Comparison of ENCODE assay signal across 10 mouse cellular contexts in genomic region chr15:27905341-27905740, GRCm38 (mm10).
A peak's percentile ranks its signal among the peaks of the same experiment; 100 is the strongest.
DNase-seq lines count a peak whose midpoint lies in the region; ATAC-seq and TF ChIP-seq lines count a peak whose summit lies in the region.
"Had no signal": no experiment of that assay in that cellular context is flagged by ENCODE, and none has a peak within 500 bp of the region (broad histone marks: within the 10 kb centered on the region; RNA-seq: fewer than 3 reads in every experiment).

No protein-coding gene starts in this region.

- no peak overlapping the region for H3K9ac ChIP-seq in forebrain, embryonic 13.5 days
- no peak overlapping the region for H3K9ac ChIP-seq in intestine, postnatal 0 days (ENCODE audit: low read depth, low read length)
- H3K9ac ChIP-seq in stomach, postnatal 0 days (ENCODE audit: low read length) = no peak overlapping the region
- H3K9ac ChIP-seq: embryonic facial prominence, embryonic 13.5 days; limb, embryonic 15.5 days had no signal

- H3K36me3 ChIP-seq in forebrain, embryonic 13.5 days (ENCODE audit: poor library complexity, severe bottlenecking) = peaks cover 28% of the 10 kb centered on the region
- peaks cover 17% of the 10 kb centered on the region for H3K36me3 ChIP-seq in intestine, postnatal 0 days (ENCODE audit: control insufficient read depth, insufficient read depth)
- peaks cover 2% of the 10 kb centered on the region; the same call in 1 of the 2 replicates for H3K36me3 ChIP-seq in stomach, postnatal 0 days (ENCODE audit: control insufficient read depth, insufficient read depth, low read length)

- peak; percentile 35 for DNase-seq in ovary, postnatal 14 days (ENCODE audit: low spot score)
- no peak for DNase-seq in ovary, adult 18-20 months (ENCODE audit: low spot score)
- DNase-seq in adrenal gland, postnatal 36 days = peak; percentile 68 to 69
- DNase-seq in lung, postnatal 14 days = peak; percentile 56
- DNase-seq in stomach, postnatal 0 days (ENCODE audit: low spot score) = peak; percentile 67

- peaks cover 57% of the 10 kb centered on the region for H3K4me1 ChIP-seq in forebrain, embryonic 13.5 days
- no peaks in the 10 kb centered on the region for H3K4me1 ChIP-seq in intestine, postnatal 0 days (replicated peaks; ENCODE audit: control insufficient read depth, insufficient read depth, low read length)
- no peaks in the 10 kb centered on the region for H3K4me1 ChIP-seq in stomach, postnatal 0 days (replicated peaks; ENCODE audit: control insufficient read depth, insufficient read depth)

- no peaks in the 10 kb centered on the region for H3K27me3 ChIP-seq in forebrain, embryonic 13.5 days
- no peaks in the 10 kb centered on the region for H3K27me3 ChIP-seq in intestine, postnatal 0 days (replicated peaks; ENCODE audit: control insufficient read depth, insufficient read depth, low read length)
- H3K27me3 ChIP-seq in stomach, postnatal 0 days (ENCODE audit: control insufficient read depth, insufficient read depth, low read length) = no peaks in the 10 kb centered on the region
- H3K27me3 ChIP-seq: embryonic facial prominence, embryonic 13.5 days; limb, embryonic 15.5 days had no signal

- no peaks in the 10 kb centered on the region for H3K9me3 ChIP-seq in forebrain, embryonic 13.5 days (replicated peaks)
- no peaks in the 10 kb centered on the region for H3K9me3 ChIP-seq in intestine, postnatal 0 days (ENCODE audit: control insufficient read depth)
- no peaks in the 10 kb centered on the region for H3K9me3 ChIP-seq in stomach, postnatal 0 days (ENCODE audit: control insufficient read depth, low read length)
- H3K9me3 ChIP-seq: embryonic facial prominence, embryonic 13.5 days; limb, embryonic 15.5 days had no signal

- H3K4me2 ChIP-seq in forebrain, embryonic 13.5 days = no peak overlapping the region
- no peak overlapping the region for H3K4me2 ChIP-seq in intestine, postnatal 0 days (replicated peaks; ENCODE audit: low read depth)
- H3K4me2 ChIP-seq in stomach, postnatal 0 days (replicated peaks; ENCODE audit: low read depth) = no peak overlapping the region
- H3K4me2 ChIP-seq: embryonic facial prominence, embryonic 13.5 days; limb, embryonic 15.5 days had no signal

- peak; percentile 78 for TF ChIP-seq CTCF in intestine, postnatal 0 days (IDR thresholded peaks at IDR 0.05; ENCODE audit: low read depth)
- TF ChIP-seq CTCF in stomach, postnatal 0 days (IDR thresholded peaks at IDR 0.05; ENCODE audit: low read depth) = peak; percentile 79

- no peak for TF ChIP-seq EP300 in stomach, postnatal 0 days (optimal IDR thresholded peaks at IDR 0.05)

- 66% methylated on average over 6 of the region's 6 CpGs for WGBS in forebrain, embryonic 13.5 days
- 78% methylated on average over 6 of the region's 6 CpGs for WGBS in intestine, postnatal 0 days
- 69% methylated on average over 6 of the region's 6 CpGs for WGBS in stomach, postnatal 0 days

- no peak overlapping the region for H3K4me3 ChIP-seq in forebrain, embryonic 13.5 days
- H3K4me3 ChIP-seq in intestine, postnatal 0 days (ENCODE audit: low read depth, low read length) = no peak overlapping the region
- H3K4me3 ChIP-seq in stomach, postnatal 0 days (ENCODE audit: low read depth, low read length) = no peak overlapping the region
- H3K4me3 ChIP-seq: embryonic facial prominence, embryonic 13.5 days; limb, embryonic 15.5 days had no signal

- H3K27ac ChIP-seq in forebrain, embryonic 13.5 days = no peak overlapping the region
- H3K27ac ChIP-seq in intestine, postnatal 0 days (ENCODE audit: low read depth, low read length) = no peak overlapping the region
- no peak overlapping the region for H3K27ac ChIP-seq in stomach, postnatal 0 days (replicated peaks)
- H3K27ac ChIP-seq: embryonic facial prominence, embryonic 13.5 days; limb, embryonic 15.5 days had no signal

- ATAC-seq in forebrain, embryonic 13.5 days = peak; percentile 34; the same call in 1 of the 2 replicates
- no peak for ATAC-seq in intestine, postnatal 0 days
- 0 out of 2 replicates have a peak, but pooled peaks have one; percentile 27 for ATAC-seq in stomach, postnatal 0 days (ENCODE audit: low FRiP score, low TSS enrichment)
- ATAC-seq in inflammation-experienced regulatory T-cells, adult 6 months = no peak

Comparison
In these comparisons a context has a peak if more than half of its experiments do, and no peak if none do; other contexts are left out.
1. ATAC-seq: peak in forebrain, embryonic 13.5 days (single experiment) and stomach, postnatal 0 days (single experiment); none in intestine, postnatal 0 days (single experiment) and inflammation-experienced regulatory T-cells, adult 6 months (single experiment).